Mouse (Mus musculus) heart, embryonic 13.5 days (tissue): ENCODE data around the gene Oxsr1. TPM values are rescaled to one million over a fixed set of nuclear protein-coding genes. Genes with fewer than 3 reads are reported as not detected.
"Not testable (repeated sequence)": the region's sequence is repeated elsewhere in the genome, so short reads cannot be mapped to it uniquely, and the experiment has no call there.

Source experiments
- ATAC-seq: fragments of 200-750 bp; cut with Nextera tagmentation; 2 replicates; pipeline ENCODE4 v1.8.0; 2017; ENCODE audit warnings: moderate TSS enrichment; ENCODE audit not compliant: insufficient number of reproducible peaks, low FRiP score, low TSS enrichment; ENCODE audit errors: extremely low read depth
- H3K27ac ChIP-seq: fragments of 300-500 bp; sonication (generic); replicated peaks from 2 replicates; pipeline ENCODE4 v1.5.1; 2015; ENCODE audit warnings: moderate library complexity, mild to moderate bottlenecking, inconsistent platforms
- H3K27me3 ChIP-seq: fragments of 300-500 bp; sonication (generic); replicated peaks from 2 replicates; pipeline ENCODE4 v1.6.1; 2015; ENCODE audit warnings: mild to moderate bottlenecking, inconsistent platforms
- H3K36me3 ChIP-seq: fragments of 300-500 bp; sonication (generic); 2 replicates; pipeline ENCODE4 v1.6.1; 2015; ENCODE audit warnings: mild to moderate bottlenecking, inconsistent platforms
- H3K4me1 ChIP-seq: fragments of 300-500 bp; sonication (generic); 2 replicates; pipeline ENCODE4 v1.6.1; 2015; ENCODE audit warnings: inconsistent platforms
- H3K4me2 ChIP-seq: fragments of 300-500 bp; sonication (generic); 2 replicates; pipeline ENCODE4 v1.6.1; 2015; ENCODE audit warnings: inconsistent platforms, mild to moderate bottlenecking, moderate library complexity
- H3K4me3 ChIP-seq: fragments of 300-500 bp; sonication (generic); 2 replicates; pipeline ENCODE4 v1.5.1; 2015; ENCODE audit warnings: moderate library complexity, mild to moderate bottlenecking, inconsistent platforms
- H3K9ac ChIP-seq: fragments of 300-500 bp; sonication (generic); 2 replicates; pipeline ENCODE4 v1.6.1; 2015; ENCODE audit warnings: inconsistent platforms, mild to moderate bottlenecking, moderate library complexity
- H3K9me3 ChIP-seq: fragments of 300-500 bp; sonication (generic); 2 replicates; pipeline ENCODE4 v1.6.1; 2016; ENCODE audit warnings: inconsistent platforms
- WGBS: fragments of 180-500 bp; shearing (Covaris S2); methylation state at CpG from one replicate; pipeline ENCODE4 v1.1.7; 2015; ENCODE audit warnings: mixed read lengths; 5-methylcytosine and 5-hydroxymethylcytosine counted together
- polyA plus RNA-seq: library from polyadenylated mRNA; unstranded; fragments of >200 nt; fragmentation: Nextera tagmentation; extraction: Ambion mirVana; gene quantifications from 2 replicates; pipeline ENCODE4 v1.2.1, GENCODE M21; 2015

Oxsr1 gene
- polyA plus RNA-seq, result 7.4 and 7.8 TPM in 2 replicates

DNA sequence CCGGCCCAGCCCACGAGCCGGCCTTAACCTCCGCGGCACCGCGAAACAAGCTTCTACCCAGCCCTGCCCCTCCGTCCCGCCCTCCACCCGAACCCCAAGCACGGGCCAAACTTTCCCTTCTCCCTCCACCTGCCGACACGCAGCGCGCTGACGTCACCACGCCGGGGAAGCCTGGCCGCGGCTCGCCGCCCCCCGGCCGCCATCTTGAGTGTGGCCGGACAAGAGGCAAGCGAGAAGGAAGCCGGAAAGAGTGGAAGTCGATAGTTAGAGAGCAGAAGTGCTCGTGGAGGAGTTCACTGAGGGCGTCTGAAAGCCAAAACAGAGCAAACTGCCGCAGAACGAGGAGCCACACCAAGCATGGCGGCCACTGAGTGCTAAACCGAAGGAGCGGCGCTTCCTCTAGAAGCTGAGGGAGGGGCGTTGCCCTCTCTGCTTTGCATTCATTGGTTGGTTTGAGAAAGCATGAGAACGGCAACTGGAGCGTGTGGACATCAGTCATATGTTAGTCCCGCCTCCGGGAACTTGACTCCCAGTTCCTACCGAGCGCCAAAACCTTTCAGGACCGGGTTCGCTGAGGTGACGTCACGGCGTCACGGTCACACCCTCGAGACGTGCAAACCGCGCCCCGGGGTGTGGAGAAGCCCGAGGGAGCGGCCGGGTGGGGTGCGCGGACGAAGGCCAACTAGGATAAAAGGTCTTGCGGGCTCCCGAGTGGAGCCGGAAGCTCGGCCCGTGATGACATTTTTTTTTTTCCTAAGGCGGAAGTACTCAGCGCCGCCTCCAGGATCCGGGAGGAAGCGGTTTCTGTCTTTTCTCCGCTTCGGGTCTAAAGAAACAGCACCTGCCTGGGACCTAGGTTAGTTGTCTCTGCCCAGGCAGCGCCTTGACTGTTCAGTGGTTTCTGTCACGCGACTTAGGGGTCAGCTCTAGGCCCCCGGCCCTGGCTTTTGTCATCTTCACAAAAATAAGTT, at the start of gene Oxsr1:
Gene Oxsr1 (minus strand): TSS at position 139 of the 971 bp plus-strand sequence.
- Histone ChIP-seq H3K4me2 (peak within 1 kb of the TSS; percentile 96), H3K27me3 (no peaks in the 10 kb centered on the region), H3K9ac (peak within 1 kb of the TSS; percentile 92), H3K4me3 (peak within 1 kb of the TSS; percentile 89), H3K4me1 (peaks cover 32% of the 10 kb centered on the region), H3K27ac (peak within 1 kb of the TSS; percentile 93), H3K36me3 (0 out of 2 replicates have a peak, but pooled peaks cover 2% of the 10 kb centered on the region), H3K9me3 (no peaks in the 10 kb centered on the region)
- ATAC-seq, result peak; percentile 91
- under 1% methylated on average over 76 of the region's 76 CpGs for WGBS

DNA sequence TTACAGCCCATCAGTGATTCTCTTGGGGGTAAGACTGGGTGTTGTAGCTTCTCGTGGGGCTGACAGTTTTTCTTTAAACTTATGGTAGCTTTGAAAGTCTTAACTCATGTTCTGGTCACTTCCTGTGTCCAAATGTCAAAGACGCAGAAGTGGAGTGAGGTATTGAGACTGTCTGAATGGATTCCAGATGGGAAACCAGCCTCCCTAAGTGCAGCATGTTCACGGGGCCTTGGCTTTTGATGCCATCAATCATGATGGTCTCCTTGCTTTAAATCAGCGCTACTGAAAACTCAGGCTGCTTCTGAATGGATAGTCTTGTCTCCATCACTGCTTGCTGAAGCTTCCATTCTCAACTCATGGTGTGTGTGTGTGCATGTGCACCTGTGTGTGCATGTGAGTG, 49.0 kb upstream of the Oxsr1 start:
- no peak overlapping the region for H3K27ac ChIP-seq
- H3K9me3 ChIP-seq, result no peaks in the 10 kb centered on the region
- no peaks in the 10 kb centered on the region for H3K27me3 ChIP-seq
- H3K36me3 ChIP-seq, result peaks cover 3% of the 10 kb centered on the region; the same call in 1 of the 2 replicates
- WGBS, result 79% methylated on average over 4 of the region's 4 CpGs
- H3K4me2 ChIP-seq, result no peak overlapping the region
- no peak for ATAC-seq
- no peak overlapping the region for H3K4me3 ChIP-seq
- H3K4me1 ChIP-seq, result no peaks in the 10 kb centered on the region
- H3K9ac ChIP-seq, result no peak overlapping the region

DNA sequence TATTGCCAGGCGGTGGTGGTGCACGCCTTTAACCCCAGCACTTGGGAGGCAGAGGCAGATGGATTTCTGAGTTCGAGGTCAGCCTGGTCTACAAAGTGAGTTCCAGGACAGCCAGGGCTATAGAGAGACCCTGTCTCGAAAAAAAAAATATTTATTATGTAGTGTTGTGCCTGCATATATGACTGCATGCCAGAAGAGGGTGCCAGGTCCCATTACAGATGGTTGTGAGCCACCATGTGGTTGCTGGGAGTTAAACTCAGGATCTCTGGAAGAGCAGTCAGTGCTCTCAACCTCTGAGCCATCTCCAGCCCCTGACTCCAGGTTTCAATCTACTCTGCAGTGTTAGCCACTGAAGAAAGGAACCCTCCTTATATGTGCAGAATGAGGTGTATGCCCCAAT, 48.5 kb upstream of the Oxsr1 start:
- H3K36me3 ChIP-seq, H3K4me3 ChIP-seq, ATAC-seq, H3K27ac ChIP-seq, H3K9me3 ChIP-seq, H3K4me2 ChIP-seq, H3K9ac ChIP-seq, H3K4me1 ChIP-seq, H3K27me3 ChIP-seq: not testable (repeated sequence)
- 83% methylated on average over 4 of the region's 4 CpGs for WGBS

DNA sequence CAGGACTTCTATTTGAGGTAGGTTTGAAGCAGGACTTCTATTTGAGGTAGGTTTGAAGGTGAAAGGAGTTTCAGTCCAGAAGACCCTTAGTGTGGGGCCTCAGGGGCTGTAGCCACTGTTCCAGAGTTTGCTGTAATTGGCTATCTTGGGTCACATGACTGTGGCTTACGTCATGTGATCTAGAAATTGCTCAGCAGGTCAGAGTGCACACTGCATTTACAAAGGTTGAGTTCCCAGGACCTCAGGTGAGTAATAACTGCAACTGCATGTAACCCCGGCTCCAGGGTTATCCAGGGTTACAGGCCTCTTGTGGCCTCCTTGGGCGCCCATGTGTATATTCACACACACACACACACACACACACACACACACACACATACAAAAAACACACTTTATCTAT, 46.1 kb upstream of the Oxsr1 start:
- Histone ChIP-seq H3K4me2 (no peak overlapping the region), H3K27me3 (no peaks in the 10 kb centered on the region), H3K36me3 (peaks cover 3% of the 10 kb centered on the region; the same call in 1 of the 2 replicates), H3K9me3 (no peaks in the 10 kb centered on the region), H3K27ac (no peak overlapping the region), H3K9ac (no peak overlapping the region), H3K4me3 (no peak overlapping the region), H3K4me1 (peaks cover 11% of the 10 kb centered on the region)
- no peak for ATAC-seq
- 83% methylated on average over 3 of the region's 3 CpGs for WGBS

DNA sequence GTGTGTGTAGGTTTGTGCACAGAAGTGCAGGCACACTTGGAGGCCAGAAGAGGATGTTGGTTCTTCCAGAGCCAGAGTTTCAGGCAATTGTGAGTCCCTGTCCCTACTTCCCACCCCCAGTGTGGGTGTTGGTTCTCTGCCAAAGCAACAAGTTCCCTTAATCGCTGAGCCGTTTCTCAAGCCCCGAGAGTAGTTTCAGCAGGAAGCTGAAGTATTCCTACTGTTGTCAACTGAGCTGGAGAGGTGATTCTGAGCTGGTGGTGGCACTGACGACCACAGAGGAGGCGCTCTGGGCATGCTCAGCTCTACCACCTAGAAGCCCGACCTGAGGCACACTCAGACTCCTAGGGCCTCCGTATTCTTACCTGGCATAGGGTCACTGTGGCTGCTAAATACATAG, 43.1 kb upstream of the Oxsr1 start, which contains the start of gene Slc22a14:
Gene Slc22a14 (minus strand): TSS at position 270 of the 400 bp plus-strand sequence.
- Histone ChIP-seq H3K27ac (no peak within 1 kb of the TSS; the same call in 1 of the 2 replicates), H3K36me3 (peaks cover 3% of the 10 kb centered on the region; the same call in 1 of the 2 replicates), H3K4me3 (no peak within 1 kb of the TSS), H3K4me2 (no peak within 1 kb of the TSS), H3K27me3 (no peaks in the 10 kb centered on the region), H3K4me1 (peaks cover 23% of the 10 kb centered on the region), H3K9me3 (no peaks in the 10 kb centered on the region), H3K9ac (0 out of 2 replicates have a peak within 1 kb of the TSS, but pooled peaks have one; percentile 7)
- no peak for ATAC-seq
- WGBS, result 53% methylated on average over 7 of the region's 7 CpGs

DNA sequence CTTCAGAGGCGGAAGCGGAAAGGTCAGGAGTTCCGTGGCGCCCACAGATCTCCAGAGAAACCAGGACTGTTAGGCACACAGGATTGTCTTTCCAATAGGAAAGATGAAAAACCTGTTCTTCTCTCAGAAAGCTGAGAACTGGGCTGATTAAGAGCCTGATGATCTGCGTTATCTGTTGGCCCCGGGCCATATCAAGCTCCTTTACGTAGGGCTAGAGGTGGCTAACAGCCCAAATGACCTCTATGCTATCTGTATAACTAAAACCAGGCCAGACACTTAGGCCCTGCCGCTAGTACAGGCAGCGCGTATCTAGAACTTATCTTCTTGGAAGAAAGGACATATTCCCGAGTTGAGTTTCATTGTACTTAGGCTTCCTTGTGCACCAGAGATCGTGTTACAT, 41.0 kb upstream of the Oxsr1 start:
- no peak overlapping the region for H3K4me3 ChIP-seq
- peak overlapping the region; percentile 24; the same call in 1 of the 2 replicates for H3K9ac ChIP-seq
- H3K27me3 ChIP-seq, result peaks cover 2% of the 10 kb centered on the region; the same call in 1 of the 2 replicates
- no peak overlapping the region for H3K4me2 ChIP-seq
- peaks cover 24% of the 10 kb centered on the region for H3K4me1 ChIP-seq
- no peak overlapping the region; the same call in 1 of the 2 replicates for H3K27ac ChIP-seq
- H3K9me3 ChIP-seq, result no peaks in the 10 kb centered on the region
- 44% methylated on average over 12 of the region's 12 CpGs for WGBS
- no peaks in the 10 kb centered on the region for H3K36me3 ChIP-seq
- ATAC-seq, result no peak

DNA sequence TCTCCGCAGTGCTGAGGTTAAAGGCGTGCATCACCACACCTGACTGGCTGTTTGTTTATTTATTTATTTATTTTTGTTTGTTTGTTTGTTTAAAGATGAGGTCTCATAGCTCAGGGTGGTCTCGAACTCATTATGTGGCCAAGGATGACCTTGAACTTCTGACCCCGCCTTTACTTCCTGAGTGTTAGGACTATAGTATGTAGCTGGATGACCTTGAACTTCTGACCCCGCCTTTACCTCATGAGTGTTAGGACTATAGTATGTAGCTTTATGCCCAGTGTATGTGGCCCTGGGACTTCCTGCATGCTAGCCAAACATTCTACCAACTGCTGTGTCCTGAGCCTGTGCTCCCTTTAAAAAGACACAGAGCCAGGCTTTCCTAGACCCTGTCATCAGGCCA, 39.2 kb upstream of the Oxsr1 start:
- no peaks in the 10 kb centered on the region for H3K9me3 ChIP-seq

DNA sequence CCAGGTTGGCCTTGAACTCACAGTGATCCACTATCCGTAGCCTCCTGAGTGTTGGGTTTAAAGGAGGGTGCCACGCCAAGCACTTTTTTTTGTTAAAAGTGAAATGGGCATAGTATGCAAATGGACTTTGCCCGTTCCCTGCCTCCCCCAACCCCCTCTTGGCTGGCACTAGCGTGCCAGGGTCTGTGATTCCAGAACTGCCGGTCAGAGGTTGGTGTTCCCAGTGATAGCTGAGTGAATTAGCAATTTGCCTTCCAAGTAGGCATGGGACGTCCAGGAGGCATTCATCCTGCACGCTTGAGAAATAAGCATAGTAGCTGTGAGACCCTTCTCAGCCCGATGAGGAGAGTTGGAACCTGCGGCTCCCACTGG, 35.8 kb upstream of the Oxsr1 start:
- Histone ChIP-seq H3K36me3 (no peaks in the 10 kb centered on the region), H3K4me2 (peak overlapping the region; percentile 98), H3K27ac (no peak overlapping the region), H3K27me3 (peaks cover 5% of the 10 kb centered on the region; the same call in 1 of the 2 replicates), H3K4me1 (peaks cover 16% of the 10 kb centered on the region), H3K4me3 (peak overlapping the region; percentile 77), H3K9me3 (no peaks in the 10 kb centered on the region), H3K9ac (peak overlapping the region; percentile 86)
- ATAC-seq, result no peak
- WGBS, result 47% methylated on average over 9 of the region's 9 CpGs

More for the DNA sequence above, 39.2 kb upstream of the Oxsr1 start:
- ATAC-seq, result no peak
- WGBS, result 80% methylated on average over 5 of the region's 5 CpGs
- Histone ChIP-seq H3K36me3 (no peaks in the 10 kb centered on the region), H3K9ac (no peak overlapping the region), H3K27me3 (peaks cover 5% of the 10 kb centered on the region; the same call in 1 of the 2 replicates), H3K4me1 (peaks cover 31% of the 10 kb centered on the region), H3K4me2 (no peak overlapping the region), H3K4me3 (no peak overlapping the region), H3K27ac (no peak overlapping the region)

DNA sequence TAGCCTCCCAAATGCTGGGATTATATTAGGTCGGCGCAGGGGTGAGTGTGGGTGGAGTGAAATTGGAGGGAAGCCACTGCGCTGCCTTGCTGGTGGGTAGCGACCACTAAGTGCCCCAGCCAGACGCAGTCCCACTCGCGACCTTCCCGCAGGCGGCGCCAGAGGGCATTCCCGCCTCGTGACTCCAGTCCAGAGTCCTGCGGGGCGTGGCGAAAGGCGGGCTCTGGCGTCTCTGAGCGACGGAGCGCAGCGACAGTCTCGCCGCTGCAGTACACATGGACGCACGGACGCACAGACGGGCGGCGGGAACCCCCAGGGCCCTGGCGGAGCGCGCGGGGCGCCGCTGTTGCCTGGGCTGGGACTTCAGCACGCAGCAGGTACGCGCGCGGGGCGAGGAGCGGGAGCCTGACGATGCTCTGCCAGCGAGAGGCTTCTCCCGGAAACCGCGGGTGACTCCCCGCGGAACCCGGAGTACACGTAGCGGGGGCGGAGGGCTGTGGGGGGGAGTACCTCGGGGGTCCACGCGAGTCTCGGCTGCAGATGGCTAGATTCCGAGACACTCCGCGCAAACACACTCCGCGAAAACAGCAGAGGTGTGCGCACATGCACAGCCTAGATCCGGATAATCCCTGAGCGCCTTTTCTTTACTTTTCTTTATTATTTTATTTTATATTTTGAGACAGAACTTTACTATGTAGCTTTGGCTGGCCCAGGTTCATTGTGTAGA, 35.3 kb upstream of the Oxsr1 start, which contains the start of gene Xylb:
Gene Xylb (plus strand): TSS at position 51 of the 727 bp plus-strand sequence.
- 3% methylated on average over 65 of the region's 65 CpGs for WGBS
- Histone ChIP-seq H3K36me3 (no peaks in the 10 kb centered on the region), H3K27me3 (peaks cover 5% of the 10 kb centered on the region; the same call in 1 of the 2 replicates), H3K9ac (peak within 1 kb of the TSS; percentile 86), H3K4me3 (peak within 1 kb of the TSS; percentile 77), H3K4me1 (peaks cover 11% of the 10 kb centered on the region), H3K4me2 (peak within 1 kb of the TSS; percentile 98), H3K27ac (no peak within 1 kb of the TSS), H3K9me3 (no peaks in the 10 kb centered on the region)
- peak; percentile 55 for ATAC-seq

DNA sequence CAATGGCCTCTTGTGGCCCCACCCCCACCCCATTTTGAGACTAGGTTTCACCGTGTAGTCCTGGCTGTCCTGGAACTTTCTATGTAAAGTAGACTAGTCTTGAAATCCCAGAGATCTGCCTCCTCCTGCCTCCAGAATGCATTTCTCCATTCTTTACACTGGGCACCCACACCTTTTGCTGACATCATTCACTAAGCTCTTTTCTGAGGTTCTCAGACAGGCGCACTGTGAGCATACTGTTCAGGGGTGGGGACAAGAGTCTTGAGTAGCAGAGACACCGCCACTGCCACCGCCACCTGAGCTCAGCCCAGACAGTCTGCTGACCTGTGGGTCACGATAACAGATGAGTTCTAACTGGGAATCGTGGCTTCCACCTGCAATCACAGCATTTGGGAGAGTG, 33.7 kb upstream of the Oxsr1 start:
- Histone ChIP-seq H3K4me3 (no peak overlapping the region), H3K4me1 (peaks cover 7% of the 10 kb centered on the region), H3K9ac (no peak overlapping the region), H3K4me2 (no peak overlapping the region), H3K27ac (no peak overlapping the region), H3K36me3 (peaks cover 6% of the 10 kb centered on the region), H3K9me3 (no peaks in the 10 kb centered on the region), H3K27me3 (peaks cover 5% of the 10 kb centered on the region; the same call in 1 of the 2 replicates)
- no peak for ATAC-seq
- 72% methylated on average over 6 of the region's 6 CpGs for WGBS

DNA sequence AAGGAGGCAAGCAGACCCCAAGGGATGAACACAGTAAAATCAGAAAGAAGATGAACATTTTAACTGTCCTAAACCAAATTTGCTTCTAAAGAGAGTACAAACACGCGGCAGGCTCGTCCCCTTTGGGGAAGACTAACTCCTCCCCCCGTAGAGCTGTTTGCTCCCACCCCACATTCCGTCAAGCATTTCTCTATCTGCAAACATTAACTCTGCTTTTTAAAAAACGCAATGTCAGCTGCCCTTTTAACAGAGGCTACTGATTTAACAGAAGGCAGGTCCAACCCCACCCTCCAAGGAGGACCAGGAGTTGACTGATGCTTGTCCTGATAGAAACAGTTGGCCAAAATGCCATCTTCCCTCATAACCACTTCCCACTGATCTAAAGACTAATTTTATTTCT, 31.7 kb upstream of the Oxsr1 start:
- Histone ChIP-seq H3K9ac (no peak overlapping the region), H3K27me3 (peaks cover 5% of the 10 kb centered on the region; the same call in 1 of the 2 replicates), H3K36me3 (peaks cover 23% of the 10 kb centered on the region), H3K4me1 (peaks cover 7% of the 10 kb centered on the region), H3K4me3 (no peak overlapping the region), H3K9me3 (no peaks in the 10 kb centered on the region), H3K4me2 (no peak overlapping the region), H3K27ac (no peak overlapping the region)
- ATAC-seq, result no peak
- WGBS, result 73% methylated on average over 6 of the region's 6 CpGs
